Mouse (Mus musculus): ENCODE results near the gene Itgb8. TPM values are rescaled to one million over a fixed set of nuclear protein-coding genes. Genes with fewer than 3 reads are reported as not detected.

Gene Itgb8
- polyA plus RNA-seq, 1 experiment from 2014 or later: 2.0 TPM

- Histone ChIP-seq H3K36me3 (ENCODE audit: control insufficient read depth, insufficient read depth) (no peaks in the 10 kb centered on the region), H3K4me3 (ENCODE audit: low read length) (no peak overlapping the region), H3K9me3 (replicated peaks; ENCODE audit: control insufficient read depth, low read length) (no peaks in the 10 kb centered on the region), H3K4me2 (ENCODE audit: low read depth, low read length) (no peak overlapping the region), H3K4me1 (ENCODE audit: control insufficient read depth, insufficient read depth, low read length) (no peaks in the 10 kb centered on the region), H3K9ac (ENCODE audit: low read length) (no peak overlapping the region), H3K27me3 (ENCODE audit: control insufficient read depth, insufficient read depth, low read length) (no peaks in the 10 kb centered on the region), H3K27ac (ENCODE audit: low read length) (no peak overlapping the region)
- no peak for ATAC-seq (replicated peaks; ENCODE audit: extremely low read depth, insufficient read depth, low FRiP score)
- WGBS: 90% methylated on average over 3 of the region's 3 CpGs
Measured at GRCm38 (mm10) chr12:119215225-119215624, 23.4 kb downstream of the Itgb8 start.

GRCm38 (mm10) chr12:119211533-119211932 is 27.1 kb downstream of the Itgb8 start:
- H3K36me3 ChIP-seq (ENCODE audit: control insufficient read depth, insufficient read depth): no peaks in the 10 kb centered on the region

GRCm38 (mm10) chr12:119210590-119210989 is 28.0 kb downstream of the Itgb8 start:
- ATAC-seq (replicated peaks; ENCODE audit: extremely low read depth, insufficient read depth, low FRiP score): no peak
- Histone ChIP-seq H3K4me3 (ENCODE audit: low read length) (no peak overlapping the region), H3K36me3 (ENCODE audit: control insufficient read depth, insufficient read depth) (no peaks in the 10 kb centered on the region), H3K4me2 (ENCODE audit: low read depth, low read length) (no peak overlapping the region), H3K9ac (ENCODE audit: low read length) (no peak overlapping the region), H3K4me1 (ENCODE audit: control insufficient read depth, insufficient read depth, low read length) (peaks cover 2% of the 10 kb centered on the region; the same call in 1 of the 2 replicates), H3K27me3 (ENCODE audit: control insufficient read depth, insufficient read depth, low read length) (no peaks in the 10 kb centered on the region), H3K27ac (ENCODE audit: low read length) (no peak overlapping the region), H3K9me3 (replicated peaks; ENCODE audit: control insufficient read depth, low read length) (no peaks in the 10 kb centered on the region)
- 78% methylated on average over 2 of the region's 2 CpGs for WGBS

More at GRCm38 (mm10) chr12:119211533-119211932, 27.1 kb downstream of the Itgb8 start:
- H3K9me3 ChIP-seq (replicated peaks; ENCODE audit: control insufficient read depth, low read length): no peaks in the 10 kb centered on the region
- H3K4me2 ChIP-seq (ENCODE audit: low read depth, low read length): no peak overlapping the region
- H3K27ac ChIP-seq (ENCODE audit: low read length): no peak overlapping the region
- no peak overlapping the region for H3K4me3 ChIP-seq (ENCODE audit: low read length)
- WGBS: 26% methylated on average over 2 of the region's 2 CpGs
- H3K4me1 ChIP-seq (ENCODE audit: control insufficient read depth, insufficient read depth, low read length): peaks cover 2% of the 10 kb centered on the region; the same call in 1 of the 2 replicates
- no peak overlapping the region for H3K9ac ChIP-seq (ENCODE audit: low read length)
- ATAC-seq (replicated peaks; ENCODE audit: extremely low read depth, insufficient read depth, low FRiP score): no peak
- H3K27me3 ChIP-seq (ENCODE audit: control insufficient read depth, insufficient read depth, low read length): no peaks in the 10 kb centered on the region

GRCm38 (mm10) chr12:119210073-119210425 is 28.6 kb downstream of the Itgb8 start:
- H3K36me3 ChIP-seq (ENCODE audit: control insufficient read depth, insufficient read depth): no peaks in the 10 kb centered on the region
- no peak overlapping the region for H3K27ac ChIP-seq (ENCODE audit: low read length)
- no peak overlapping the region for H3K4me3 ChIP-seq (ENCODE audit: low read length)
- no peaks in the 10 kb centered on the region for H3K27me3 ChIP-seq (ENCODE audit: control insufficient read depth, insufficient read depth, low read length)
- peaks cover 2% of the 10 kb centered on the region; the same call in 1 of the 2 replicates for H3K4me1 ChIP-seq (ENCODE audit: control insufficient read depth, insufficient read depth, low read length)
- H3K9ac ChIP-seq (ENCODE audit: low read length): no peak overlapping the region
- 85% methylated on average over 1 of the region's 1 CpGs for WGBS
- no peaks in the 10 kb centered on the region for H3K9me3 ChIP-seq (replicated peaks; ENCODE audit: control insufficient read depth, low read length)
- ATAC-seq (replicated peaks; ENCODE audit: extremely low read depth, insufficient read depth, low FRiP score): no peak
- H3K4me2 ChIP-seq (ENCODE audit: low read depth, low read length): no peak overlapping the region

- H3K9ac ChIP-seq (ENCODE audit: low read length): no peak overlapping the region
- no peaks in the 10 kb centered on the region for H3K27me3 ChIP-seq (ENCODE audit: control insufficient read depth, insufficient read depth, low read length)
- no peak overlapping the region for H3K4me2 ChIP-seq (ENCODE audit: low read depth, low read length)
- H3K36me3 ChIP-seq (ENCODE audit: control insufficient read depth, insufficient read depth): no peaks in the 10 kb centered on the region
- peaks cover 2% of the 10 kb centered on the region; the same call in 1 of the 2 replicates for H3K4me1 ChIP-seq (ENCODE audit: control insufficient read depth, insufficient read depth, low read length)
- WGBS: 85% methylated on average over 2 of the region's 2 CpGs
- no peaks in the 10 kb centered on the region for H3K9me3 ChIP-seq (replicated peaks; ENCODE audit: control insufficient read depth, low read length)
- no peak overlapping the region for H3K4me3 ChIP-seq (ENCODE audit: low read length)
- H3K27ac ChIP-seq (ENCODE audit: low read length): no peak overlapping the region
- ATAC-seq (replicated peaks; ENCODE audit: extremely low read depth, insufficient read depth, low FRiP score): no peak
Measured at GRCm38 (mm10) chr12:119209384-119210072, 29.1 kb downstream of the Itgb8 start.

GRCm38 (mm10) chr12:119207464-119207801 is 31.2 kb downstream of the Itgb8 start:
- Histone ChIP-seq H3K36me3 (ENCODE audit: control insufficient read depth, insufficient read depth) (no peaks in the 10 kb centered on the region), H3K4me2 (ENCODE audit: low read depth, low read length) (no peak overlapping the region), H3K9me3 (replicated peaks; ENCODE audit: control insufficient read depth, low read length) (no peaks in the 10 kb centered on the region), H3K27ac (ENCODE audit: low read length) (no peak overlapping the region), H3K4me1 (ENCODE audit: control insufficient read depth, insufficient read depth, low read length) (peaks cover 2% of the 10 kb centered on the region; the same call in 1 of the 2 replicates), H3K4me3 (ENCODE audit: low read length) (no peak overlapping the region), H3K9ac (ENCODE audit: low read length) (no peak overlapping the region), H3K27me3 (ENCODE audit: control insufficient read depth, insufficient read depth, low read length) (no peaks in the 10 kb centered on the region)
- 30% methylated on average over 1 of the region's 1 CpGs for WGBS
- no peak for ATAC-seq (replicated peaks; ENCODE audit: extremely low read depth, insufficient read depth, low FRiP score)

- Histone ChIP-seq H3K4me1 (ENCODE audit: control insufficient read depth, insufficient read depth, low read length) (peaks cover 2% of the 10 kb centered on the region; the same call in 1 of the 2 replicates), H3K4me3 (ENCODE audit: low read length) (no peak overlapping the region), H3K4me2 (ENCODE audit: low read depth, low read length) (no peak overlapping the region), H3K9me3 (replicated peaks; ENCODE audit: control insufficient read depth, low read length) (no peaks in the 10 kb centered on the region), H3K36me3 (ENCODE audit: control insufficient read depth, insufficient read depth) (no peaks in the 10 kb centered on the region), H3K9ac (ENCODE audit: low read length) (no peak overlapping the region), H3K27ac (ENCODE audit: low read length) (no peak overlapping the region), H3K27me3 (ENCODE audit: control insufficient read depth, insufficient read depth, low read length) (no peaks in the 10 kb centered on the region)
- 58% methylated on average over 6 of the region's 6 CpGs for WGBS
- ATAC-seq (replicated peaks; ENCODE audit: extremely low read depth, insufficient read depth, low FRiP score): no peak
Measured at GRCm38 (mm10) chr12:119206711-119207463, 31.7 kb downstream of the Itgb8 start.

GRCm38 (mm10) chr12:119204411-119204810 is 34.2 kb downstream of the Itgb8 start:
- ATAC-seq (replicated peaks; ENCODE audit: extremely low read depth, insufficient read depth, low FRiP score): no peak
- Histone ChIP-seq H3K36me3 (ENCODE audit: control insufficient read depth, insufficient read depth) (no peaks in the 10 kb centered on the region), H3K9ac (ENCODE audit: low read length) (no peak overlapping the region), H3K27me3 (ENCODE audit: control insufficient read depth, insufficient read depth, low read length) (no peaks in the 10 kb centered on the region), H3K4me2 (ENCODE audit: low read depth, low read length) (no peak overlapping the region), H3K4me3 (ENCODE audit: low read length) (no peak overlapping the region), H3K9me3 (replicated peaks; ENCODE audit: control insufficient read depth, low read length) (no peaks in the 10 kb centered on the region), H3K27ac (ENCODE audit: low read length) (no peak overlapping the region), H3K4me1 (ENCODE audit: control insufficient read depth, insufficient read depth, low read length) (peaks cover 2% of the 10 kb centered on the region; the same call in 1 of the 2 replicates)
- WGBS: 53% methylated on average over 2 of the region's 2 CpGs

GRCm38 (mm10) chr12:119202766-119203165 is 35.8 kb downstream of the Itgb8 start:
- H3K4me1 ChIP-seq (ENCODE audit: control insufficient read depth, insufficient read depth, low read length): peaks cover 2% of the 10 kb centered on the region; the same call in 1 of the 2 replicates
- WGBS: 85% methylated on average over 2 of the region's 2 CpGs
- ATAC-seq (replicated peaks; ENCODE audit: extremely low read depth, insufficient read depth, low FRiP score): no peak
- no peaks in the 10 kb centered on the region for H3K27me3 ChIP-seq (ENCODE audit: control insufficient read depth, insufficient read depth, low read length)
- no peak overlapping the region for H3K9ac ChIP-seq (ENCODE audit: low read length)
- no peaks in the 10 kb centered on the region for H3K36me3 ChIP-seq (ENCODE audit: control insufficient read depth, insufficient read depth)
- H3K27ac ChIP-seq (ENCODE audit: low read length): no peak overlapping the region
- H3K4me3 ChIP-seq (ENCODE audit: low read length): no peak overlapping the region
- H3K4me2 ChIP-seq (ENCODE audit: low read depth, low read length): no peak overlapping the region
- no peaks in the 10 kb centered on the region for H3K9me3 ChIP-seq (replicated peaks; ENCODE audit: control insufficient read depth, low read length)
